Mouse (Mus musculus) liver, postnatal 0 days (tissue): Measurements from ENCODE around the gene Ptpn1.

Experiments
- CTCF ChIP-seq: sonication (generic); IDR thresholded peaks from 2 replicates; pipeline ENCODE4 v1.5.1; 2016; ENCODE audit warnings: antibody characterized with exemption, low read depth
- EP300 ChIP-seq: IDR thresholded peaks from 2 replicates; pipeline ENCODE4 v1.6.1; 2016; ENCODE audit warnings: antibody characterized with exemption, low read depth, mild to moderate bottlenecking

- TF ChIP-seq CTCF: no peak
- TF ChIP-seq EP300: no peak
These were observed 11.8 kb upstream of the Ptpn1 start for GRCm38 (mm10) chr2:167920041-167920440.
